Mouse (Mus musculus) lung, adult 2 months (tissue): ENCODE measurements at regions not wholly inside any gene's neighbourhood (a gene's known extent, or its start where the extent isn't known, plus 50 kb on each side); places are given as distances from the start of the nearest gene placed in this dataset.

Source experiments
- CTCF ChIP-seq: fragments of 200-500 bp; IDR thresholded peaks from 2 replicates; pipeline ENCODE4 v1.5.1; 2011; ENCODE audit warnings: mild to moderate bottlenecking, low read length, control low read depth; ENCODE audit not compliant: insufficient read depth
- POLR2A ChIP-seq: fragments of 200-500 bp; IDR thresholded peaks from 2 replicates; pipeline ENCODE4 v1.6.1; 2011; ENCODE audit warnings: low read depth, mild to moderate bottlenecking, control low read depth, low read length, borderline replicate concordance; ENCODE audit errors: extremely low read depth

DNA sequence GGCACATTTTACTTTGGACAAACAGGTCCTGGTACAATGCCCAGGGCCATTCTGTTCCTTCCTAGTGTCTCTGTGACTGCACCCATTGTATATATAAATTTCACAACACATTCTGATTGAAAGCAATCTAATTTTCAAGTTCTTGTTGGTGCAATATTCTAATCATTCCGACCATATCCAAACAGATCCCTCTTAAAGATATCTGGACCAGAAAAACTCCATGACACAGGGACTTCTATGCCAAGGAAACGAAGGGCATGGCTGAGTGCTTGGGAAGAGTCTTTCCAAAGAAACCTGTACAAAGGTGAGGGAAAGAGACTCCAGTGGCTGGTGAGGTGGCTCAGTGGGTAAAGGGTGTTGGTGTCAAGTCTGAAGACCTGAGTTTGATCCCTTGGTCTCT, 337.8 kb downstream of the Pmp22 start:
- TF ChIP-seq CTCF = no peak
- TF ChIP-seq POLR2A = no peak
